Mouse (Mus musculus) erythroblast, embryonic 14.5 days (primary cell): Measurements from ENCODE around the gene Snx5. TPM values are rescaled to one million over a fixed set of nuclear protein-coding genes. Genes with fewer than 3 reads are reported as not detected.

Experiments
- H3K27me3 ChIP-seq: 2 replicates; pipeline ENCODE4 v1.6.1; 2012; ENCODE audit warnings: inconsistent platforms; ENCODE audit not compliant: control insufficient read depth
- H3K36me3 ChIP-seq: 2 replicates; pipeline ENCODE4 v1.6.1; 2012; ENCODE audit warnings: mild to moderate bottlenecking, inconsistent platforms; ENCODE audit not compliant: control insufficient read depth
- H3K4me1 ChIP-seq: 2 replicates; pipeline ENCODE4 v1.6.1; 2012; ENCODE audit warnings: inconsistent platforms; ENCODE audit not compliant: control insufficient read depth
- H3K4me3 ChIP-seq: replicated peaks from 2 replicates; pipeline ENCODE3; 2012; ENCODE audit warnings: moderate library complexity, mild to moderate bottlenecking, inconsistent platforms
- H3K9me3 ChIP-seq: 2 replicates; pipeline ENCODE4 v1.6.1; 2012; ENCODE audit warnings: low read length, inconsistent platforms, mixed read lengths; ENCODE audit not compliant: control insufficient read depth
- GATA1 ChIP-seq: IDR thresholded peaks from 2 replicates; pipeline ENCODE4 v1.6.1; 2012; ENCODE audit warnings: low read length, inconsistent platforms, mixed read lengths
- TAL1 ChIP-seq: IDR thresholded peaks from 3 replicates; pipeline ENCODE4 v1.6.1; 2012; ENCODE audit warnings: low read length, inconsistent platforms, mixed read lengths
- polyA plus RNA-seq: library from polyadenylated mRNA; stranded (reverse); fragments of >175 nt; gene quantifications from 2 replicates; pipeline ENCODE4 v1.2.3, GENCODE M21; 2012

The Snx5 gene
- polyA plus RNA-seq, 1 experiment = 0.87 TPM

DNA sequence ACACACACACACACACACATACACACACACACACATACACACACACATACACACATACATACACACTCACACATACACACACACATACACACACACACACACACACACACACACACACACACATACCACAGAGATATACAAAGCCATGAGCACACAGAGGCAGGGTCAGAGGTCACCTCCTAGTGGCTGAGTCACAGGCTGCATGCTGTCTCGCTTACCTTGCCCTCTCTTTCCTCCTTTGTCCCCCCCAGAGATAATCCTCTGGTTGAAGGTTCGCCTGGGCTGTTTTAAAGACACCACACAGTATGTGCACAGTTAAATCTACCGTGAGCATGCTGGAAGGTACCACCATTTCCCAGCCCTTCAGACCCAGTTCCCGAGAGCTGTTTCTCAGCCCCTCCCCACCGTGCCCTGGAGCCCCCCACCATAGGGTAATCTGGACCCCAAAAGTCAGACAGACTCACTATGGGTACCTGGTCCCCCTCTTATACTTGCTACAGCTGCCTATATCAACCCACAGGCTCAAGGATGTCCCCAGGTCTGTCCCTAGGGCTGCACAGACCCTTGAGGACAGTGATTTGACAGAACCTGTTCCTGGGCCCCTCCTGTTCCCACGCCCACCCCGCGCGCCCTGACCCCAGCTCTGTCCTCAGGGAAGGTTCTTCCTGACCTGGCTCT lies 56.1 kb downstream of the Snx5 start:
- TF ChIP-seq TAL1 (no peak), GATA1 (no peak)
- no peaks in the 10 kb centered on the region for H3K36me3 ChIP-seq
- no peaks in the 10 kb centered on the region for H3K4me1 ChIP-seq
- H3K9me3 ChIP-seq = no peaks in the 10 kb centered on the region; the same call in 1 of the 2 replicates
- H3K4me3 ChIP-seq = no peak overlapping the region
- no peaks in the 10 kb centered on the region for H3K27me3 ChIP-seq

- Histone ChIP-seq H3K4me3 (no peak overlapping the region), H3K9me3 (no peaks in the 10 kb centered on the region), H3K36me3 (no peaks in the 10 kb centered on the region), H3K27me3 (no peaks in the 10 kb centered on the region), H3K4me1 (no peaks in the 10 kb centered on the region)
- TF ChIP-seq TAL1 (no peak), GATA1 (no peak)
Measured at GRCm38 (mm10) chr2:144213803-144214202, 56.9 kb downstream of the Snx5 start.

- no peaks in the 10 kb centered on the region for H3K27me3 ChIP-seq
- H3K36me3 ChIP-seq = no peaks in the 10 kb centered on the region
- no peak overlapping the region for H3K4me3 ChIP-seq
- no peaks in the 10 kb centered on the region for H3K9me3 ChIP-seq
- H3K4me1 ChIP-seq = no peaks in the 10 kb centered on the region
- TF ChIP-seq GATA1 (no peak), TAL1 (no peak)
Measured at GRCm38 (mm10) chr2:144209425-144209824, 61.3 kb downstream of the Snx5 start.

DNA sequence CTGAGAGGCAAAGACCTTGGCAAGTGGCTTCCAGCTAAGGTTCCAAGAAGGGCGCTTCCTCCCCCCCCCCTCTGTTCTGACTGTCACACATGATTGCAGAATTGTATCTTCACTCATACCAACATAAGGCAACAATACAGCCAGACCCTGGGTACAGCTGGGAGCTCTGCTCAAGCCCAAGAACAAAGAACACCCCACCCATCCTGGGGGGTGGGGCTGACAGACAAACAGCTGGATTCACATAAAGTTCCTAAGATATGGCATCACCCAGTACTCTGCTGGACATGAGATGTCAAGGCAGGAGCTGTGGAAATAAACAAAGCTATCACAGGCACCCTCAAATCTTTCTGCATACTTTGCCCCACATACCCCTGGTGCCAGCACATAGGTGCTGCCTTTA lies 63.3 kb downstream of the Snx5 start:
- Histone ChIP-seq H3K4me1 (no peaks in the 10 kb centered on the region), H3K4me3 (no peak overlapping the region), H3K27me3 (no peaks in the 10 kb centered on the region), H3K9me3 (no peaks in the 10 kb centered on the region), H3K36me3 (no peaks in the 10 kb centered on the region)
- no peak for TF ChIP-seq GATA1
- no peak for TF ChIP-seq TAL1

DNA sequence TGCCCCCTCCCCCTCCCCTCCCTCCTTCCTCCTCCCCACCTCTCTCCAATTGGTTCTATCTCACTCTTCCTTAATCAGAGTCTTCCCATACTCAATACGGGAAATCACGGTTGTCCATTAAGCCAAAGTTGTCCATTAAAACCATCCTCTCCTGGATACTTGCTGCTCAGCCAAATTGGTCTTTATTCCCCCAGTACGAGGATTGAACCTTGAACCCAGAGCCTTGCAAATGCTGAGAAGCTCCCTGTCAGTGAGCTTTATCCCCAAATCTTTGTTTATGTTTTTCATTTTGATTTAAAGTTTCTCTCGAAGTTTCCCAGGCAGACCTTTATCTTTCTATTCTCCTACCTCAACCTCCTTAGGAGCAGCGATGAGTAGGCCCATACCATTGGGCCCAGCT lies 67.7 kb downstream of the Snx5 start:
- Histone ChIP-seq H3K36me3 (no peaks in the 10 kb centered on the region), H3K4me1 (peaks cover 2% of the 10 kb centered on the region), H3K27me3 (no peaks in the 10 kb centered on the region), H3K4me3 (no peak overlapping the region), H3K9me3 (no peaks in the 10 kb centered on the region)
- no peak for TF ChIP-seq TAL1
- no peak for TF ChIP-seq GATA1

- Histone ChIP-seq H3K4me3 (no peak overlapping the region), H3K4me1 (peaks cover 2% of the 10 kb centered on the region), H3K9me3 (no peaks in the 10 kb centered on the region), H3K36me3 (no peaks in the 10 kb centered on the region), H3K27me3 (no peaks in the 10 kb centered on the region)
- TF ChIP-seq TAL1 = no peak
- TF ChIP-seq GATA1 = no peak
Measured at GRCm38 (mm10) chr2:144202567-144202966, 68.1 kb downstream of the Snx5 start.

DNA sequence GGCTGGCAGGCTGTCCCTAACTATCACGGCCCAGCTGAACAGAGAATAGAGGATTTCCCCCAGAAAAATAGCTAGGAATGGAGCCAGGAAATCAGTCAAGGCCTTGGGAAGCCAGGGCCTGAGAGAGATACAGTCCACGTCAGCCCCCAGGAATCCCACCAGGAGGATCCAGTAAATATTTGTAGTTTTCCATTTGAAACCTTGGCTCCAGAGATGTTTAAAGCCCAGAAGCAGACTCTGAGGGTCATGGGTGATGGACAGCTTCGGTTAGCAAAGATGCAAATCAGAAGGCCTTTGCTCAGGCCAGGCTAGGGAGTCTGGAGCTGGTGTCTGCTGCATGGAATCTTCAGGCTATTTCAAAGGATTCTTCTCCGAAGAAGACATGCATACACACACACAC lies 68.6 kb downstream of the Snx5 start:
- no peaks in the 10 kb centered on the region for H3K9me3 ChIP-seq
- H3K27me3 ChIP-seq = no peaks in the 10 kb centered on the region
- TF ChIP-seq TAL1 (no peak), GATA1 (no peak)
- H3K4me3 ChIP-seq = no peak overlapping the region
- H3K4me1 ChIP-seq = peaks cover 2% of the 10 kb centered on the region
- H3K36me3 ChIP-seq = no peaks in the 10 kb centered on the region

Other genes with a start within 250 kb of the Snx5 start
- gene Banf2, start 237.8 kb downstream of the Snx5 start, polyA plus RNA-seq = not detected in 2 replicates
- gene Mgme1, start 243 bp downstream of the Snx5 start, polyA plus RNA-seq = 0.10 and 0.16 TPM in 2 replicates
- not detected in 2 replicates for gene Ovol2, start 61.2 kb upstream of the Snx5 start, polyA plus RNA-seq
- 0.91 and 1.1 TPM in 2 replicates for gene Kat14, start 98.1 kb upstream of the Snx5 start, polyA plus RNA-seq
- 0.09 TPM in 1 of 2 replicates, not detected in the other for gene Pet117, start 98.1 kb upstream of the Snx5 start, polyA plus RNA-seq